Mouse (Mus musculus): ENCODE results near the gene Rngtt. TPM values are rescaled to one million over a fixed set of nuclear protein-coding genes. Genes with fewer than 3 reads are reported as not detected.
"Not testable (repeated sequence)": the region's sequence is repeated elsewhere in the genome, so short reads cannot be mapped to it uniquely, and the experiment has no call there.

The Rngtt gene
- polyA plus RNA-seq, 1 experiment from 2014 or later, result 30.5 TPM

GRCm38 (mm10) chr4:33446265-33446664 is 136.2 kb downstream of the Rngtt start:
- DNase-seq, result no peak
- H3K4me2 ChIP-seq (ENCODE audit: low read length), result no peak overlapping the region
- no peaks in the 10 kb centered on the region for H3K9me3 ChIP-seq (ENCODE audit: control insufficient read depth, low read length)
- H3K36me3 ChIP-seq (ENCODE audit: control insufficient read depth, insufficient read depth, low read length), result no peaks in the 10 kb centered on the region
- no peak overlapping the region for H3K27ac ChIP-seq (replicated peaks; ENCODE audit: low read depth, low read length)
- WGBS, result 92% methylated on average over 3 of the region's 3 CpGs
- no peak overlapping the region for H3K4me3 ChIP-seq (replicated peaks; ENCODE audit: low read depth, low read length)
- no peak overlapping the region for H3K9ac ChIP-seq (replicated peaks; ENCODE audit: low read length)
- no peak for ATAC-seq (ENCODE audit: low FRiP score, low TSS enrichment)
- H3K4me1 ChIP-seq (ENCODE audit: control insufficient read depth, insufficient read depth, low read length), result no peaks in the 10 kb centered on the region
- no peaks in the 10 kb centered on the region for H3K27me3 ChIP-seq (ENCODE audit: control insufficient read depth, insufficient read depth, low read length)

GRCm38 (mm10) chr4:33446881-33447280 is 136.8 kb downstream of the Rngtt start:
- H3K9me3 ChIP-seq (ENCODE audit: control insufficient read depth, low read length), result no peaks in the 10 kb centered on the region
- H3K4me2 ChIP-seq (ENCODE audit: low read length), result no peak overlapping the region
- H3K4me1 ChIP-seq (ENCODE audit: control insufficient read depth, insufficient read depth, low read length), result no peaks in the 10 kb centered on the region
- H3K27me3 ChIP-seq (ENCODE audit: control insufficient read depth, insufficient read depth, low read length), result no peaks in the 10 kb centered on the region
- no peaks in the 10 kb centered on the region for H3K36me3 ChIP-seq (ENCODE audit: control insufficient read depth, insufficient read depth, low read length)
- H3K9ac ChIP-seq (replicated peaks; ENCODE audit: low read length), result no peak overlapping the region
- no peak overlapping the region for H3K27ac ChIP-seq (replicated peaks; ENCODE audit: low read depth, low read length)
- WGBS, result 91% methylated on average over 3 of the region's 3 CpGs
- ATAC-seq (ENCODE audit: low FRiP score, low TSS enrichment) (no peak), DNase-seq (no peak)
- no peak overlapping the region for H3K4me3 ChIP-seq (replicated peaks; ENCODE audit: low read depth, low read length)

- not testable (repeated sequence) for H3K4me3 ChIP-seq (replicated peaks; ENCODE audit: low read depth, low read length); H3K27me3 ChIP-seq (ENCODE audit: control insufficient read depth, insufficient read depth, low read length); H3K4me2 ChIP-seq (ENCODE audit: low read length); H3K4me1 ChIP-seq (ENCODE audit: control insufficient read depth, insufficient read depth, low read length); ATAC-seq (ENCODE audit: low FRiP score, low TSS enrichment); H3K9ac ChIP-seq (replicated peaks; ENCODE audit: low read length); DNase-seq; H3K27ac ChIP-seq (replicated peaks; ENCODE audit: low read depth, low read length); H3K36me3 ChIP-seq (ENCODE audit: control insufficient read depth, insufficient read depth, low read length); H3K9me3 ChIP-seq (ENCODE audit: control insufficient read depth, low read length)
- WGBS, result 94% methylated on average over 8 of the region's 8 CpGs
Measured at GRCm38 (mm10) chr4:33450356-33450755, 140.2 kb downstream of the Rngtt start.

GRCm38 (mm10) chr4:33459851-33460250 is 149.7 kb downstream of the Rngtt start:
- 98% methylated on average over 3 of the region's 3 CpGs for WGBS
- H3K4me1 ChIP-seq (ENCODE audit: control insufficient read depth, insufficient read depth, low read length), result no peaks in the 10 kb centered on the region
- H3K9me3 ChIP-seq (ENCODE audit: control insufficient read depth, low read length), result no peaks in the 10 kb centered on the region
- H3K36me3 ChIP-seq (ENCODE audit: control insufficient read depth, insufficient read depth, low read length), result 0 out of 2 replicates have a peak, but pooled peaks cover 3% of the 10 kb centered on the region
- no peak for ATAC-seq (ENCODE audit: low FRiP score, low TSS enrichment)
- H3K27ac ChIP-seq (replicated peaks; ENCODE audit: low read depth, low read length), result no peak overlapping the region
- no peak for DNase-seq
- no peak overlapping the region for H3K9ac ChIP-seq (replicated peaks; ENCODE audit: low read length)
- H3K4me2 ChIP-seq (ENCODE audit: low read length), result no peak overlapping the region
- H3K27me3 ChIP-seq (ENCODE audit: control insufficient read depth, insufficient read depth, low read length), result no peaks in the 10 kb centered on the region
- H3K4me3 ChIP-seq (replicated peaks; ENCODE audit: low read depth, low read length), result no peak overlapping the region

GRCm38 (mm10) chr4:33464432-33464831 is 154.3 kb downstream of the Rngtt start:
- no peaks in the 10 kb centered on the region for H3K27me3 ChIP-seq (ENCODE audit: control insufficient read depth, insufficient read depth, low read length)
- H3K4me3 ChIP-seq (replicated peaks; ENCODE audit: low read depth, low read length), result no peak overlapping the region
- no peak for DNase-seq
- no peak for ATAC-seq (ENCODE audit: low FRiP score, low TSS enrichment)
- H3K27ac ChIP-seq (replicated peaks; ENCODE audit: low read depth, low read length), result no peak overlapping the region
- no peaks in the 10 kb centered on the region for H3K4me1 ChIP-seq (ENCODE audit: control insufficient read depth, insufficient read depth, low read length)
- H3K9ac ChIP-seq (replicated peaks; ENCODE audit: low read length), result no peak overlapping the region
- H3K9me3 ChIP-seq (ENCODE audit: control insufficient read depth, low read length), result no peaks in the 10 kb centered on the region
- 81% methylated on average over 1 of the region's 1 CpGs for WGBS
- no peak overlapping the region for H3K4me2 ChIP-seq (ENCODE audit: low read length)
- 0 out of 2 replicates have a peak, but pooled peaks cover 3% of the 10 kb centered on the region for H3K36me3 ChIP-seq (ENCODE audit: control insufficient read depth, insufficient read depth, low read length)

- 0 out of 2 replicates have a peak, but pooled peaks cover 3% of the 10 kb centered on the region for H3K36me3 ChIP-seq (ENCODE audit: control insufficient read depth, insufficient read depth, low read length)
- ATAC-seq (ENCODE audit: low FRiP score, low TSS enrichment), result no peak
- H3K4me2 ChIP-seq (ENCODE audit: low read length), result no peak overlapping the region
- 90% methylated on average over 3 of the region's 3 CpGs for WGBS
- no peak overlapping the region for H3K27ac ChIP-seq (replicated peaks; ENCODE audit: low read depth, low read length)
- H3K9ac ChIP-seq (replicated peaks; ENCODE audit: low read length), result no peak overlapping the region
- no peaks in the 10 kb centered on the region for H3K27me3 ChIP-seq (ENCODE audit: control insufficient read depth, insufficient read depth, low read length)
- no peak for DNase-seq
- H3K4me3 ChIP-seq (replicated peaks; ENCODE audit: low read depth, low read length), result no peak overlapping the region
- H3K4me1 ChIP-seq (ENCODE audit: control insufficient read depth, insufficient read depth, low read length), result no peaks in the 10 kb centered on the region
- no peaks in the 10 kb centered on the region for H3K9me3 ChIP-seq (ENCODE audit: control insufficient read depth, low read length)
Measured at GRCm38 (mm10) chr4:33465871-33466270, 155.8 kb downstream of the Rngtt start.

GRCm38 (mm10) chr4:33466970-33467399 is 156.9 kb downstream of the Rngtt start:
- WGBS, result 94% methylated on average over 2 of the region's 2 CpGs

GRCm38 (mm10) chr4:33467627-33468026 is 157.5 kb downstream of the Rngtt start:
- no peak for DNase-seq
- 80% methylated on average over 1 of the region's 1 CpGs for whole genome bisulfite sequencing
- Histone ChIP-seq H3K36me3 (ENCODE audit: control insufficient read depth, insufficient read depth, low read length) (no peaks in the 10 kb centered on the region), H3K27ac (replicated peaks; ENCODE audit: low read depth, low read length) (no peak overlapping the region), H3K4me2 (ENCODE audit: low read length) (no peak overlapping the region), H3K9ac (replicated peaks; ENCODE audit: low read length) (no peak overlapping the region), H3K4me3 (replicated peaks; ENCODE audit: low read depth, low read length) (no peak overlapping the region), H3K4me1 (ENCODE audit: control insufficient read depth, insufficient read depth, low read length) (no peaks in the 10 kb centered on the region), H3K27me3 (ENCODE audit: control insufficient read depth, insufficient read depth, low read length) (no peaks in the 10 kb centered on the region), H3K9me3 (ENCODE audit: control insufficient read depth, low read length) (no peaks in the 10 kb centered on the region)
- no peak for ATAC-seq (ENCODE audit: low FRiP score, low TSS enrichment)

More at GRCm38 (mm10) chr4:33466970-33467399, 156.9 kb downstream of the Rngtt start:
- Histone ChIP-seq H3K27ac (replicated peaks; ENCODE audit: low read depth, low read length) (no peak overlapping the region), H3K27me3 (ENCODE audit: control insufficient read depth, insufficient read depth, low read length) (no peaks in the 10 kb centered on the region), H3K4me1 (ENCODE audit: control insufficient read depth, insufficient read depth, low read length) (no peaks in the 10 kb centered on the region), H3K4me2 (ENCODE audit: low read length) (no peak overlapping the region), H3K36me3 (ENCODE audit: control insufficient read depth, insufficient read depth, low read length) (0 out of 2 replicates have a peak, but pooled peaks cover 3% of the 10 kb centered on the region), H3K9me3 (ENCODE audit: control insufficient read depth, low read length) (no peaks in the 10 kb centered on the region), H3K4me3 (replicated peaks; ENCODE audit: low read depth, low read length) (no peak overlapping the region), H3K9ac (replicated peaks; ENCODE audit: low read length) (no peak overlapping the region)
- no peak for DNase-seq
- no peak for ATAC-seq (ENCODE audit: low FRiP score, low TSS enrichment)

- H3K4me3 ChIP-seq (replicated peaks; ENCODE audit: low read depth, low read length), result no peak overlapping the region
- no peak for ATAC-seq (ENCODE audit: low FRiP score, low TSS enrichment)
- no peak overlapping the region for H3K4me2 ChIP-seq (ENCODE audit: low read length)
- 89% methylated on average over 3 of the region's 3 CpGs for WGBS
- no peaks in the 10 kb centered on the region for H3K36me3 ChIP-seq (ENCODE audit: control insufficient read depth, insufficient read depth, low read length)
- DNase-seq, result no peak
- H3K9me3 ChIP-seq (ENCODE audit: control insufficient read depth, low read length), result no peaks in the 10 kb centered on the region
- H3K27me3 ChIP-seq (ENCODE audit: control insufficient read depth, insufficient read depth, low read length), result no peaks in the 10 kb centered on the region
- no peak overlapping the region for H3K9ac ChIP-seq (replicated peaks; ENCODE audit: low read length)
- no peaks in the 10 kb centered on the region for H3K4me1 ChIP-seq (ENCODE audit: control insufficient read depth, insufficient read depth, low read length)
- H3K27ac ChIP-seq (replicated peaks; ENCODE audit: low read depth, low read length), result no peak overlapping the region
Measured at GRCm38 (mm10) chr4:33468151-33468550, 158.0 kb downstream of the Rngtt start.
